Mouse (Mus musculus): ENCODE measurements around the gene Isoc2a. TPM values are rescaled to one million over a fixed set of nuclear protein-coding genes. Genes with fewer than 3 reads are reported as not detected.
"Not testable (repeated sequence)": the region's sequence is repeated elsewhere in the genome, so short reads cannot be mapped to it uniquely, and the experiment has no call there.

Gene Isoc2a
- polyA plus RNA-seq, 1 experiment, result 20.9 TPM

- peak; percentile 12; the same call in 1 of the 2 replicates for TF ChIP-seq CTCF (IDR thresholded peaks at IDR 0.05; ENCODE audit: control insufficient read depth, insufficient read depth, insufficient replicate concordance, low read depth, low read length)
- no peak for TF ChIP-seq POLR2A (IDR thresholded peaks at IDR 0.05; ENCODE audit: control insufficient read depth, low read depth, low read length)
- no peaks in the 10 kb centered on the region for H3K36me3 ChIP-seq (ENCODE audit: control insufficient read depth, insufficient read depth, low read length)
- peak overlapping the region; percentile 95; the same call in 1 of the 2 replicates for H3K4me3 ChIP-seq (ENCODE audit: control insufficient read depth, low read depth, low read length)
- H3K4me1 ChIP-seq (ENCODE audit: control insufficient read depth, insufficient read depth, low read length), result peaks cover 11% of the 10 kb centered on the region
- H3K27me3 ChIP-seq (ENCODE audit: control insufficient read depth, insufficient read depth, low read length), result no peaks in the 10 kb centered on the region
- H3K27ac ChIP-seq (ENCODE audit: control insufficient read depth, insufficient read depth, low read depth, low read length), result peak overlapping the region; percentile 83
These were observed 11.9 kb upstream of the Isoc2a start for GRCm38 (mm10) chr7:4865090-4865489.

GRCm38 (mm10) chr7:4865579-4866493 lies 11.1 kb upstream of the Isoc2a start:
- no peaks in the 10 kb centered on the region for H3K36me3 ChIP-seq (ENCODE audit: control insufficient read depth, insufficient read depth, low read length)
- H3K27ac ChIP-seq (ENCODE audit: control insufficient read depth, insufficient read depth, low read depth, low read length), result peak overlapping the region; percentile 83
- peak overlapping the region; percentile 95 for H3K4me3 ChIP-seq (ENCODE audit: control insufficient read depth, low read depth, low read length)
- H3K4me1 ChIP-seq (ENCODE audit: control insufficient read depth, insufficient read depth, low read length), result peaks cover 11% of the 10 kb centered on the region
- H3K27me3 ChIP-seq (ENCODE audit: control insufficient read depth, insufficient read depth, low read length), result no peaks in the 10 kb centered on the region
- TF ChIP-seq CTCF (IDR thresholded peaks at IDR 0.05; ENCODE audit: control insufficient read depth, insufficient read depth, insufficient replicate concordance, low read depth, low read length) (no peak), POLR2A (IDR thresholded peaks at IDR 0.05; ENCODE audit: control insufficient read depth, low read depth, low read length) (peak; percentile 76)

- Histone ChIP-seq H3K27ac (ENCODE audit: control insufficient read depth, insufficient read depth, low read depth, low read length) (peak overlapping the region; percentile 83), H3K27me3 (ENCODE audit: control insufficient read depth, insufficient read depth, low read length) (no peaks in the 10 kb centered on the region), H3K4me3 (ENCODE audit: control insufficient read depth, low read depth, low read length) (peak overlapping the region; percentile 95), H3K36me3 (ENCODE audit: control insufficient read depth, insufficient read depth, low read length) (no peaks in the 10 kb centered on the region), H3K4me1 (ENCODE audit: control insufficient read depth, insufficient read depth, low read length) (peaks cover 11% of the 10 kb centered on the region)
- TF ChIP-seq POLR2A (IDR thresholded peaks at IDR 0.05; ENCODE audit: control insufficient read depth, low read depth, low read length) (no peak), CTCF (IDR thresholded peaks at IDR 0.05; ENCODE audit: control insufficient read depth, insufficient read depth, insufficient replicate concordance, low read depth, low read length) (no peak)
These were observed 10.2 kb upstream of the Isoc2a start for GRCm38 (mm10) chr7:4866631-4867180.

- Histone ChIP-seq H3K4me1 (ENCODE audit: control insufficient read depth, insufficient read depth, low read length) (peaks cover 11% of the 10 kb centered on the region), H3K27ac (ENCODE audit: control insufficient read depth, insufficient read depth, low read depth, low read length) (no peak within 1 kb of the TSS), H3K27me3 (ENCODE audit: control insufficient read depth, insufficient read depth, low read length) (no peaks in the 10 kb centered on the region), H3K4me3 (ENCODE audit: control insufficient read depth, low read depth, low read length) (no peak within 1 kb of the TSS), H3K36me3 (ENCODE audit: control insufficient read depth, insufficient read depth, low read length) (no peaks in the 10 kb centered on the region)
- no peak for TF ChIP-seq POLR2A (IDR thresholded peaks at IDR 0.05; ENCODE audit: control insufficient read depth, low read depth, low read length)
- no peak for TF ChIP-seq CTCF (IDR thresholded peaks at IDR 0.05; ENCODE audit: control insufficient read depth, insufficient read depth, insufficient replicate concordance, low read depth, low read length)
These were observed 6.8 kb upstream of the Isoc2a start, which contains the start of gene Isoc2b for GRCm38 (mm10) chr7:4870133-4870532. Gene Isoc2b, minus strand, starts transcription at chr7:4870258.

- H3K27me3 ChIP-seq (ENCODE audit: control insufficient read depth, insufficient read depth, low read length), result no peaks in the 10 kb centered on the region
- peaks cover 23% of the 10 kb centered on the region for H3K4me1 ChIP-seq (ENCODE audit: control insufficient read depth, insufficient read depth, low read length)
- peak overlapping the region; percentile 83 for H3K4me3 ChIP-seq (ENCODE audit: control insufficient read depth, low read depth, low read length)
- TF ChIP-seq POLR2A (IDR thresholded peaks at IDR 0.05; ENCODE audit: control insufficient read depth, low read depth, low read length) (no peak), CTCF (IDR thresholded peaks at IDR 0.05; ENCODE audit: control insufficient read depth, insufficient read depth, insufficient replicate concordance, low read depth, low read length) (no peak)
- H3K36me3 ChIP-seq (ENCODE audit: control insufficient read depth, insufficient read depth, low read length), result no peaks in the 10 kb centered on the region
- H3K27ac ChIP-seq (ENCODE audit: control insufficient read depth, insufficient read depth, low read depth, low read length), result peak overlapping the region; percentile 75
These were observed 273 bp downstream of the Isoc2a start for GRCm38 (mm10) chr7:4877226-4877625.

- no peak overlapping the region for H3K27ac ChIP-seq (ENCODE audit: control insufficient read depth, insufficient read depth, low read depth, low read length)
- peaks cover 23% of the 10 kb centered on the region for H3K4me1 ChIP-seq (ENCODE audit: control insufficient read depth, insufficient read depth, low read length)
- no peak overlapping the region for H3K4me3 ChIP-seq (ENCODE audit: control insufficient read depth, low read depth, low read length)
- H3K27me3 ChIP-seq (ENCODE audit: control insufficient read depth, insufficient read depth, low read length), result no peaks in the 10 kb centered on the region
- TF ChIP-seq CTCF (IDR thresholded peaks at IDR 0.05; ENCODE audit: control insufficient read depth, insufficient read depth, insufficient replicate concordance, low read depth, low read length), result no peak
- TF ChIP-seq POLR2A (IDR thresholded peaks at IDR 0.05; ENCODE audit: control insufficient read depth, low read depth, low read length), result no peak
- H3K36me3 ChIP-seq (ENCODE audit: control insufficient read depth, insufficient read depth, low read length), result no peaks in the 10 kb centered on the region
These were observed 1.2 kb downstream of the Isoc2a start for GRCm38 (mm10) chr7:4878186-4878585.

- not testable (repeated sequence) for H3K27ac ChIP-seq (ENCODE audit: control insufficient read depth, insufficient read depth, low read depth, low read length); H3K4me3 ChIP-seq (ENCODE audit: control insufficient read depth, low read depth, low read length); H3K27me3 ChIP-seq (ENCODE audit: control insufficient read depth, insufficient read depth, low read length); H3K36me3 ChIP-seq (ENCODE audit: control insufficient read depth, insufficient read depth, low read length)
- peaks cover 23% of the 10 kb centered on the region for H3K4me1 ChIP-seq (ENCODE audit: control insufficient read depth, insufficient read depth, low read length)
These were observed 2.1 kb downstream of the Isoc2a start for GRCm38 (mm10) chr7:4879036-4879435.

Measured in testis, adult 2 months (tissue).